Mouse (Mus musculus): ENCODE measurements around the gene Fxyd3.

Fxyd3 gene

DNA sequence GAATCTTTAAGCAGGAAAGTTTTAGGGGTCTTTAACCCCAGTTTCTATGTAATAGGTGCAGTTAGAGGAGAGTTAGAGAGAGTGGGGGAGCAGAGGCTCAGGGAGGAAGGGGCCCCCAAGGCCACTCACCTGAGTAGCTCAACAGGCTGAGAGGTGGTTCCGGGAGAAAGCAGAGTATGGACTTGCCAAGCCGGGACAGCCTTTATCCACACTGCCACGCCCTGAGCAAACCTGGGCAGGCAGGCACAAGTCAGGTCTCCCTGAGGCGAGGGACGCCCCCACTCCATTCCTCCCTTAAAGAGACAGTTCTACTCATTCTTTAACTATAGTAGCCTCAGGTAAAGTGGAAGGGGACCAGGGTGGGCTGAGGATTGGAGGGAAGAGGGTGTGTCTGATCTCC lies at the start of gene Fxyd3:
TSS of gene Fxyd3 (minus strand) at position 213 of the 400 bp plus-strand sequence.
- DNase-seq (ENCODE audit: low read depth, low spot score) = no peak

DNA sequence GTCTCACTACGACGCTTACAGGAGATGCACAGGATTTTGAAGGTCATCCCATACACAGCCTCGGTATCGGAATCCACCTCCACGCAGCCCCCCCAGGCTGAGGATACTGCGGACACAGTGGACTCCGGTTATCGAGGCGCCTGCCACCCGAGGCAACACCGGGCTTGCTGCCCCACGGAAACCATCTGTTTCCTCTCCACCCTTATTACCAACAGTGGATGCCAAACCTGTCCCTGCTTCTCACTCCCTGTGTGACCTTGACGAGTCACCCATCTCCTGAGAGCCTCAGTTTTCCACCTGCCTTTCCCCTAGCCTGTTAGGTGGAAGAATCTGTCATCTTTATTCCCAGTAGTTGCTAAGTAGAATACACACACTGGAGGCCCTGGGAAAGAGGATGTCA lies 48.6 kb upstream of the Fxyd3 start:
- DNase-seq (ENCODE audit: low read depth, low spot score) = no peak

DNA sequence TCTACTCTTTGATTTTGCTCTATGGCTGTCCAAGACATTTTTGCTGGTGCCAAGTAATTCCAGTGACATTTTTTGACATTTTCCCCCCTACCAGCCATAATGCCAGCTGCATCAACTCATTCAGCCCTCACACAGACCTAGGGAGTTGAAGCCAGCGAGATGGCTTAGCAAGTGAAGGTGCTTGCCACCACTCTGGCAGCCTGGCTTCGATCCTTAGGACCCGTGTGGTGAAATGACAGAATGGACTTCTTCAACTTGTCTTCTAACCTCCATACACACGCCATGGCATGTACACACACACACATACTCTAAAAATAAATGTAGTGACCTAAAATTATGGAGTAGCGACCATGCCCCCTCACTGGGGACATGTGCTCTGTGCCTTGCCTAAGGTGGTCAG lies 47.9 kb upstream of the Fxyd3 start:
- DNase-seq (ENCODE audit: low read depth, low spot score) = no peak

DNA sequence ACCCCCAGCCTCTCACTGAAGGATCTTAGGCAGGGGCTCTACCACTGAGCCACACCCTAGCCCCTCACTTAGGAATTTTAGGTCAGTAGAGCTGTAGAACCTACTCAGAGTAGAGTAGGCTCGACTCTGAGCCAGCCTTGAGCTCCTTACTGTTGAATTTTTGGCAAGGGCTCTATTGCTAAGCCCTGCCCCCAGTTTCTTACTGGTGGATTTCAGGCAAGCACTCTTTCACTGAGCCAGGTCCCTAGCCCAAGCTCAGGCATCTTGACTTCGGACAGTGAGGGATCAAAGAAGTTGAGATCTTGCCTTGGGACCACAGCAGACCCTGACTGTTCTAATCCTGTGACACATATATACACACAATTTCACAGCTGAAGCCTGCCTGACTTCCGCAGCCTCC lies 47.2 kb upstream of the Fxyd3 start:
- no peak for DNase-seq (ENCODE audit: low read depth, low spot score)

DNA sequence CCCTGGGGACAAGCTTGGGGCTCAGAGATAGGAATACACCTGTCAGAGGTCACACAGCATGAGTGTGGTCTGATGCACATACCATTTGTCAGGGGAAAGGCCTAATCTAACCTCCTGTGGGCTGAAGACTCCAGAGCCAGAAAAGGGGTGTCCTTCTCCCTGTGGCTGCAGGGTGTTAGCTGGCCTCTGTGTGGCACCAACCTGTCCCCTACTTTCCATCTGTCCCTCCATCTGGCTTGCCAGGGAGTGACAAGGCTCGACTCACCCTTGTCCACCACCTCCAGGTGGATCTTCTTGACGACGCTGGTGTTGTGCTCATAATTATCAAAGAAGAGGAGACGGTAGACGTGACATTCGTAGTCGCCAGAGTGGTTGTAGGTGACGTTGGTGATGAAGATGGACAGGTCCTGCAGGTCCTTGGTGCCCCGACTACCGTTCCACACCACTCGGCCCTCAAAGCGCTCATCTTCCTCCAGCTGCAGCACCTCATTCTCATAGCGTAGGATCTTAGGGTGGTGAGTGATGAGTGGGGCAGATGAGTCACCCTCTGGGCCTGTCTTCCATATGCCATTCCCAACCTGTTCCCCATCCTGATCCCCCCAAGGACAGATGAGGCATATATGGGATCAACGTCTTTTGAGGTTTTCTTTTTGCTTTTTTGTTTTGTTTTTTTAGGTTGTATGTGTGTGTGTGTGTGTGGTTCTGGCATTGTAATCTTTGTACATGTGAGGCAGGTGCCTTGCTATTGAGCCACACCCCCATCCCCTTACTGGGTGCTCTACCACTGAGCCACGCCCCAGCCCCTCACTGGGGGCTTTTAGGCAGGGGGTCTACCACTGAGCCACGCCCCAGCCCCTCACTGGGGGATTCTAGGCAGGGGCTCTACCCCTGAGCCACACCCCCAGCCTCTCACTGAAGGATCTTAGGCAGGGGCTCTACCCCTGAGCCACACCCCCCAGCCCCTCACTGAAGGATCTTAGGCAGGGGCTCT lies 46.4 kb upstream of the Fxyd3 start:
- DNase-seq (ENCODE audit: low read depth, low spot score) = no peak

DNA sequence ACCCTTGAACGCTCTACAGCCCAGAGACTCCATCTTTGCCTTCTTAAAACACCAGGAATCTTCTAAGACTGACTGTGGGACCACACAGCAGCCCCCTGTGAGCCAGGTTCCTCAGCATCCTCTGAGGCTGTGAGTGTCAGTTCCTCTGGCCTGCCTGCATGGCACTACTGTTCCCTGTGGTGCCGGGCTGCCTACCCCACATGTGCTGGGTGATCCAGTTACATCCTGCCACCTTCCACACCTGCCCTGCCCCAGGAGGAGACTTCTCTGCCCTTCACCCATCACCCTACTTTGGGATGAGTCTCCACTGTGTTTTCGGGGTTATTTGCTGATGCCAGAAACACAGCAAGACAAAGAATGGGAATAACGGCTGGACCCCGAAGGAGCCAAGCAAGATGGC lies 43.1 kb upstream of the Fxyd3 start:
- DNase-seq (ENCODE audit: low read depth, low spot score) = no peak

DNA sequence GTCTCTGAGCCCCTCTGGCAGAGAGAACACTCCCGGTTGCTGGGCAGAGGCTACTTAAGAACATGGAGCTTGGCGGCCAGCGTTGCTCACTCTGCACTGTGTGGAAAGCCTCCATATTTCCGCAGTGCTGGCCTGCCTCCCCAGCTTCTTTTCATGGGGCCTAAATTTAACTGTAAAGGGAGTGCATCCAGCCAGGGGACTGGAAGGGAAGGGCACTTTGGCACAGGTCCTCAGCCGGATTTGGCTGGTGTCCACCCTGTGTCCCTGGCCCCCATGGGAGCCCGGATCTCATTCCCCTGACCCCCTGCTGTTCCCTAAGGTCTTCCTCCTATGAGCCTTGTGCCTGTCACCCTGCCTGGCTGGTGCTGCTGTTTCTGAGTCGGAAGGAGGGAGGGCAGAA lies 42.0 kb upstream of the Fxyd3 start:
- peak; percentile 92 for DNase-seq (ENCODE audit: low read depth, low spot score)

DNA sequence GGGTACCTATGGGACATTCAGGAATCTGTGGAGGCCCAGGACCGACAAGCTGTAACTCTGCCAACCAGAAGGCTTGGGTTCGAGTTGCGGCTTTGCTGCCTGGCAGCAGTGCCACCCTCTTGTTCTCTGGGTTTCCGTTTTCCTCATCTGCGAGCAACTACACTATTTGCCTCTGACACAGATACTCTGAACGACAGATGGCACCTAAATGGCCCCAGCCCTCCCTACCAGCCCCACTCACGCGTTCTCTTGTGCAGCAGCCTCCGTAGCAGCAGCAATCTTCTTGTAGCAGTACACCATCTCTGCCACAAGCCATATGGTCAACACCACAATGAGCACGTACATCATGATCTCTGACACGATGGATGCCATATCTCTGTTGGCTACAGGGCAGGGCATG lies 41.0 kb upstream of the Fxyd3 start:
- DNase-seq (ENCODE audit: low read depth, low spot score) = no peak

DNA sequence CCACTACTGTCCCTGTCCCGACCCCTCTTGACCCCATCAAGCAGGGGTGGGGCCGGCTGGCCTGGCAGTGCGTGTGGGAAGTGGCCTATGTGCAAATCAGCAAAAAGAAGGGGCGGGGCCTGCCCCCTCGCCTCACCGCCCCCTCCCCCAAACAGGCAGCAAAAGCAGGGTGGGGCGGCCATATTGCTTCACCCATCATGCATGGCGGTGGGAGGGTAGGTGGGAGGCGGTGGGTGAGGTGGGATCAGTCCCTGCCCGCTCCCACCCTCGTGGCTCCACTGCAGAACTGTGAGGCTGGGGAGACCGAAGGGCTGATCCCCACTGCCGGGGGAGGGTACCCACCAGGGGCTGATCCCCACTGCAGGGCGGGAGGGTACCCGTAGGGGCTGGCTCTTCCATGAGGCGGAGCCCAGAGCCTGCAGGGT lies 40.2 kb upstream of the Fxyd3 start:
- no peak for DNase-seq (ENCODE audit: low read depth, low spot score)

DNA sequence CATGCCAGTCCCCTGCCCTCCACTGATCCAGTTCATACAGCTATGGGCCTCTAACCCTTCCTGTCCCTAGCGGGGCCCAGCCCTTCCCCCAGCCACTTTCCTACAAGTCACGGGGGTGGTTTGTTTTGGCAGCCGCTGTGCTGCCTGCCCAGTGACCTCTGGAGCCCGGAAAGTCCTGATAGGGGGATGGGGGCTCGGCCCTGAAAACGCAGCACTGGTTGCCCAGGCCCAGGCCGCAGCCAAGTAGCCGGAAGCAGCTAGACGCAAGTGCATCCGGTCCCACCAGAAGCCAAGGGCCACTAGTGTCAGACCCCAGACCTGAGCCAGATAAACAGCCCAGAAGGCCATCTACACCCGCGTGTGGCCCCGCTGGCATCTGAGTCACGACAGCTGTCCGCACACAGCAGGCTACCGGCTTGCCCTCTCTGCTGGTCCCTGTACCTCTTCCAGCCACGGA lies 39.1 kb upstream of the Fxyd3 start:
- DNase-seq (ENCODE audit: low read depth, low spot score) = peak; percentile 86

DNA sequence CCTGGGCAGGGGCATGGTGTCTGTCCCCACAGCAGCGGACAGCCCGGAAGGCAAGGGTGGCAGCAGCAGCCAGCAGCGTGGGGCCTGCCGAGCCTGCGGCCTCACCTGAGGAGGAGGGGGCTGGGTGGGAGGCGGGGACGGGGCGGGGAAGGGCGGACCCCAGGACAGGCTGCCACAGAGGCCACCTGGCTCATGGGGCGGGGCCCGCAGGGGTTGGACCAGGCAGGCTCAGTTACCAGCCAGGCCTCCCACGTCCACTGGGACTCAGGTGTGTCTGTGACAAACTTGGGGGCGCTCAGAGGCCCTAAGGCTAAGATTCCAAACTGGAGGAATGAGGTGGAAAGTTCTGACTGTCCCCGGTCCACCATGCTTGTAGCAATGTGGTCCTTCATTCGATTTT lies 38.7 kb upstream of the Fxyd3 start, which contains the start of gene Hpn:
TSS of gene Hpn (minus strand) at position 109 of the 400 bp plus-strand sequence.
- DNase-seq (ENCODE audit: low read depth, low spot score) = no peak

DNA sequence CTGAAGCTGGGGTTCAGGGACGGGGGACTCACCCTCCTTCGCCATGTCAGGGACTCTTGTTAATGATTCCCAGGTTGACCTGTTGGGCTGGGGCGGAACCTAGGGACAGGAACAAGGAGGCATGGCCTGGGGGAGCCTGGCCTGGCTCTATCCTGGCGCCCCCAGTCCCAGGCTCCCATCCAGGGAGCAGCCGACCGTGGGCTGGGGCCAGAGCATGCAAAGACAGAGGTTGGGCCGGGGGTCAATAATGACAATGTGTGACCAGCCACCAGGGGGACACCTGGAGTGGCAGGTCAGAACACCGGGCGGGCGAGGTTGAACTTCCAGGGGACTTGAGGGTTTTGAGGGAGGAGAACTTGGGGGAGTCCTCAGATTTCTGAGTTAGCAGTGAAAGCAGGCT lies 38.1 kb upstream of the Fxyd3 start:
- no peak for DNase-seq (ENCODE audit: low read depth, low spot score)

DNA sequence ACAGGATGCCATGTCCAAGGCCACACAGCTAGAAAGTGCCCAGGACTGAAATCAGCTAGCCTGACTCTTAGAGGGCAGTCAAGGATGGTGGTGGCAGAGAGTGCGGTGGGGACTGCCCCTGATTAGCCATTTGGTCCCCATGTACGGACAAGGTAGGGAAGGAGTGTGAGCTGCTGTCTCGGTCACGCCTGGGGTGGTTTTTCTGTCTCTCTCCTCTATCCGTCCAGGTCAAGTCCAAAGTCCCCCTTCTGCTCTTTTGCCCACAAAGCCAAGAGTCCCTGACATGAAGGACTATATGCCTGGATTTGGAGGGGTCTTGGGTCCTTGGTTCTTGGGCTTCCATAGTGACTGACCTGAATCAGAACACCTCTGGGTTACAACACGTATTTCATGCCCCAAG lies 37.3 kb upstream of the Fxyd3 start:
- DNase-seq (ENCODE audit: low read depth, low spot score) = no peak

DNA sequence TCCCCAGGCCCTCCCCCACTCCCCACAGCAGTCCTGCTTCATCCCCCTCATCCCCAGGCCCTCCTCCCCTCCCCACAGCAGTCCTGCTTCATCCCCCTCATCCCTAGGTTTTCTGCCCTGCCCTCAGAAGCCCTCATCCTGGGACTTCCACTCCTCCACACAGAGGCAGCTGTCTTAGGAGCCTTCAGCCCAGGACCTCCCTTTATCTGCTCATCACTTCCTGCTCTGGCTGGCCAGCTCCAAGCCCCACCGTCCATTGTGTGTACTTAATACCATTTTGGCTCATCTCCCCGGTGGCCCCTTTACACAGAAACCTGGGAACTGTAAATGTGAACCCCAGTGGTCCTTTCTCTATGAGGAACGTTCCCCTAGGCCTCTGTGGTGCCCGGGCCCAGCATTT lies 35.5 kb upstream of the Fxyd3 start:
- DNase-seq (ENCODE audit: low read depth, low spot score) = no peak

DNA sequence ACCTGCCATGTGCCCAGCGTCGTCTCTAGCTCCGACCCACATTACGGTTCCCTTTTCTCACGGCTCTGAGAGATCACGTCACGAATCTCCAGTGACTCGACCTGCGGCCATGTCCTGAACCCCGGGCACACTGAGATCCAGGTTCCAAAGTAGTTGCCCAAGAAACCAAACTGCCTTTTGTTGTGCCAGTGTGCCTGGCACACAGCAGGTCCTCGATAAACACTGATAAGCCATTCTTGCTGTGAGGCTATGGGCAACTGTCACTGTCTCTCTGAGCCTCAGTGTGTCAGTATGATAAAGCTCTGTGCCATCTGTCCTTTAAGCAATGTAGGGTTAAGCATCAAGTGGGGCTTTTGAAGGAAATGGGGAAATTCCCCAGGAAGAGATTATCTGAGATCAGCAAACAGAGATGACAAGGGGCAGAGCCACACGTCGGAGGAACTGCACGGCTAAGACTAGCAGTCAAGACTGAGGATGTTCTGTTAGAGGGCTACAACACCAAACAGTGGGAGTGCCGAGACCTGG lies 34.4 kb upstream of the Fxyd3 start:
- no peak for DNase-seq (ENCODE audit: low read depth, low spot score)

DNA sequence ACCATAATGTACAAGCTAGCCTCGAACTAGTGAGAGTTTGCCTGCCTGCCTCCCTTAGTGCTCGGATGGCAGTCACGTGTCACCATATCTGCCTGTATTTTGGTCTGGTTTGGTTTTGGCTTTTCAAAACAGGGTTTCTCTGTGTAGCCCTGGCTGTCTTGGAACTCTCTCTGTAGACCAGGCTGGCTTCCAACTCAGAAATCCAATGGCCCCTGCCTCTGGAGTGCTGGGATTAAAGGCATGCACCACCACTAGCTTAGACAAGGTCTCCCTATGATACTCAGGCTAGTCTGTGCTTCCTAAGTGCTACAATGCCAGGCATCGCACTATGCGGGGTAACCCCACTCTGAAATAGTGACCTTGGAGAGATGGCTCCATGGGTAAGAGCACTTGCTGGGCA lies 33.3 kb upstream of the Fxyd3 start:
- DNase-seq (ENCODE audit: low read depth, low spot score) = no peak

DNA sequence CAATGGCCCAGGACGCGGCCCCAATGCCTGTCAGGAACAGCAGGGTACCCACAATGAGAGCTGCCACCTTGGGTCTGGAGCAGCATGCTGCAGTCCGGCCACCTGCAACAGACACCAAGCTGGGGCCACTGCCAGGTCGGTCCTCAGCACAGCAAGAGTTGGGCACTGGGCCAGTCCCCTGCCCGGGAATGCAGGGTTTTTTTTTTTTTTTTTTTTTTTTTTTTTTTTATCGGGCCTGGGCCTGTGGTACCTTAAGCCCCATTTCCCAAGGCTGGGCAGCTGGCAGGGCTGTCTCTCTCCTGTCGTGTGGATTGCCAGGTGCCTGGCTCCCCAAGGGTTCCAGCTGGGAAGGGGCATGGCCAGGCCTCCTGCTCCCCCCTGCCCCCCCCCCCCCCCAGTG lies 32.6 kb upstream of the Fxyd3 start:
- DNase-seq (ENCODE audit: low read depth, low spot score) = peak; percentile 64

DNA sequence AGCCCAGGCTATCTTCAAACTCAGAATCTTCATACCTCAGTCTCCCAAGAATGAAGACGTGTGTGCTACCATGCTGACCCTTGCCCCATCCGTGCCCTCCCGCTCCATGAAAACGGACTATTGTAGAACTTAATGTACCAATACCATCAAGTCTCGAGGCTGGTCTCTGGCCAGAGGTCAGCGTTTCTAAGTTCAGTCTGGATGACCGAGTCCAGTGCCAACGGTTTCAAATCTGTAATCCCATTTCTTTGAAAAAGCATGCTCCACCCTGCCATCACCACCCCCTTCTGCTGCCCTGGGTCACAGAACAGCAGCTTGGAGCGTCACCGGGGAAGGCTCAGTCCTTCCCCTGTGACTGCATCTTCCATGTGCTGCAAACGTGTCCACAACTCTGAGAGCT lies 31.3 kb upstream of the Fxyd3 start:
- DNase-seq (ENCODE audit: low read depth, low spot score) = no peak

DNA sequence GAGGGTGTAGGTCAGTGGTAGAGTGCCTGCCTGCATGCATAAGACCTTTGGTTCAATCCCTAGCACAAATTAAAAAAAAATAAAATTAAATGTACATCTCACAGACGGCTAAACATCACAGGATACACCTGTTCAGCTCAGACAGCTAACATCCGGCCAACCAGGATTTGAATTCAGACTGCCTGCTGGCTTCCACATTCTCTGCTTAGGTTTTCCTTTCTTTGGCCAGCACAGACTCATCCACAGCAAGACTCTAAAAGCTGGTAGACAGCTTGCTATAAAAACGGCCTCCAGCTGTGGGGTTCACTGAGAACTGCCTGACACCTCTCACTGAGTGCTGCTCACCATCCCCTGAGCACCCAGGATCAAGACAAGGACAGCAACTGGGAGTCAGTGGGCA lies 29.7 kb upstream of the Fxyd3 start:
- no peak for DNase-seq (ENCODE audit: low read depth, low spot score)

DNA sequence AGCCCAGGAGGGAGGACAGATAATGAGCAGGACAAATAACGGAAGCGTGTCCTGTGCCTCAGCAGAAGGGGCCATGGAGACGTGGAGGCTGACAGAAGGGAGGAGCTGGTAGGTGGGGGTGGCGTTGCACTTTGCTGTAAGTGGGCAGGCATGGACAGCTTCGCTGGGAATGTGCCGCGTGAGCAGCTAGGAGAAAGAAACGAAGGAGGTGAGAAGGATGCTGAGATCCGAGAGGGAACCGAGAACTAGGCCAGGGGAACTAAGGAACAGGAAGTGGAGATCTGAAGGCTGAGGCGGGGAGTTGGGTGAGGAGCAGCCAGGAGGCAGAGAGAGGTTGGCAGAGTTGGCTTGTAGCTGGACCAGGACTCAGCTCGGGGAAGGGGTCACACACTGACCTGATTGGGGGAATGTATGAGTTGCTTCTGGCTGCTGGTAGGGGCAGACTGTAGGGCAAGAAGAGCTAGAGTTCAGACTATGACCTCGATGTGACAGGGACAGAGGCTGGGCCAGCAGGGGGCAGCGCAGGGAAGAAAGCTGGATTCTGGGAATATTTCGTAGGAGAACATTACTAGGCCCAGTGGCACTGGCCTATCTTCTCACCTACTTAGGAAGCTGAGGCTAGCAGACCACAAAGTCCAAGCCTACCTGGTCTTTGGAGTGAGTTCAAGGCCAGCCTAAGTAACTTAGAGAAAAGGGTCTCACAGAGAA lies 28.7 kb upstream of the Fxyd3 start:
- no peak for DNase-seq (ENCODE audit: low read depth, low spot score)

DNA sequence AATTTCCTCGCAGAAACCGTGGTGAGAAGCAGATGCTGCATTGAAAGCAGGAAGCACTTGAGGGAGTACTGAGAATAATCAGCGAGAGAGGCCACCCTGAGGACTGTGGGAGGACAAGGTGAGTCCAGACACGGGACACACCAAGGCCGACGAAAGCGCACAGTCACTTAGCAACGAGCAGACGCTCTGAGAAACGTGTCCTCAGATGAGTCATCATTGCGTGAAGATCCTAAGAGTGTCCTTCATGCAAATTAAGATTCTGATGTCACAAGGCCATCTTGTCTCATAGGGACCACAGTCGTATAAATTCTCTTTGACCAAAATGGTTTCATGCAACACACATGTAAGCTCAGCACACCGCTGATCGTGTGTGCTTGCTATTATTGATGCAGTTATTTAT lies 24.3 kb upstream of the Fxyd3 start:
- no peak for DNase-seq (ENCODE audit: low read depth, low spot score)

DNA sequence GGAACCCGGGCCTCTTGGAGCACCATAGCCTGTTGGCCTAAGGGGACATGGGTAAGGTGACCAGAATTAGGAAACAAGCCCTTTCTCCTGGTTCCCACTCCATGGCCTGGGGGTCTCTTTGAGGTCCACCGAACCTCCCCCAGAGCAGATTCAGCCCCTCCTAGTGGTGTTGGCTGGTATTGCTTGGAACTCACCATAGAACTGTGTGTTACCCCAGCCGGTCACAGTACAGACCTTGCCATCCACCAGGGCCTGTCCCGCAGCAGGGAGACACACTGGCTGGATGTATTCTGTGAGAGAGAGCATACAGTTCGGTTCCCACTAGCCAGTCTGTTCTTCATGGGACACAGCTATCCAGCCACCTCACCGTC lies 23.1 kb upstream of the Fxyd3 start:
- DNase-seq (ENCODE audit: low read depth, low spot score) = no peak

Measured in skeletal muscle tissue, adult 2 months (tissue).